Mouse (Mus musculus): ENCODE data around the gene Sapcd2. TPM values are rescaled to one million over a fixed set of nuclear protein-coding genes. Genes with fewer than 3 reads are reported as not detected.

The Sapcd2 gene
- polyA plus RNA-seq, 1 experiment, result 6.3 TPM

GRCm38 (mm10) chr2:25350701-25351100 is 21.4 kb upstream of the Sapcd2 start:
- whole genome bisulfite sequencing, result 92% methylated on average over 3 of the region's 3 CpGs
- no peak overlapping the region for H3K4me3 ChIP-seq (replicated peaks; ENCODE audit: extremely low read depth, low read depth, low read length)
- TF ChIP-seq CTCF (IDR thresholded peaks at IDR 0.05; ENCODE audit: insufficient read depth, low read length) (no peak), POLR2A (IDR thresholded peaks at IDR 0.05; ENCODE audit: borderline replicate concordance, extremely low read depth, low read depth, low read length) (no peak)
- peaks cover 2% of the 10 kb centered on the region; the same call in 1 of the 2 replicates for H3K4me1 ChIP-seq (ENCODE audit: control insufficient read depth, insufficient read depth, low read length)
- DNase-seq, result no peak

- TF ChIP-seq POLR2A (IDR thresholded peaks at IDR 0.05; ENCODE audit: borderline replicate concordance, extremely low read depth, low read depth, low read length), result no peak
- TF ChIP-seq CTCF (IDR thresholded peaks at IDR 0.05; ENCODE audit: insufficient read depth, low read length), result no peak
- Histone ChIP-seq H3K4me3 (replicated peaks; ENCODE audit: extremely low read depth, low read depth, low read length) (no peak overlapping the region), H3K4me1 (ENCODE audit: control insufficient read depth, insufficient read depth, low read length) (peaks cover 9% of the 10 kb centered on the region; the same call in 1 of the 2 replicates)
- WGBS, result 86% methylated on average over 6 of the region's 6 CpGs
- no peak for DNase-seq
Observed at GRCm38 (mm10) chr2:25354211-25354610, 17.9 kb upstream of the Sapcd2 start.

GRCm38 (mm10) chr2:25355419-25356066 is 16.6 kb upstream of the Sapcd2 start:
- TF ChIP-seq POLR2A (IDR thresholded peaks at IDR 0.05; ENCODE audit: borderline replicate concordance, extremely low read depth, low read depth, low read length) (no peak), CTCF (IDR thresholded peaks at IDR 0.05; ENCODE audit: insufficient read depth, low read length) (no peak)
- WGBS, result 37% methylated on average over 18 of the region's 18 CpGs
- Histone ChIP-seq H3K4me3 (replicated peaks; ENCODE audit: extremely low read depth, low read depth, low read length) (peak overlapping the region; percentile 71), H3K4me1 (ENCODE audit: control insufficient read depth, insufficient read depth, low read length) (peaks cover 9% of the 10 kb centered on the region; the same call in 1 of the 2 replicates)
- no peak for DNase-seq

GRCm38 (mm10) chr2:25356208-25357079 is 15.7 kb upstream of the Sapcd2 start, which contains the start of gene Dpp7:
Dpp7 (minus strand) TSS chr2:25356359.
- peak; percentile 73 for DNase-seq
- Histone ChIP-seq H3K4me1 (ENCODE audit: control insufficient read depth, insufficient read depth, low read length) (peaks cover 9% of the 10 kb centered on the region; the same call in 1 of the 2 replicates), H3K4me3 (replicated peaks; ENCODE audit: extremely low read depth, low read depth, low read length) (peak within 1 kb of the TSS; percentile 71)
- TF ChIP-seq CTCF (IDR thresholded peaks at IDR 0.05; ENCODE audit: insufficient read depth, low read length) (no peak), POLR2A (IDR thresholded peaks at IDR 0.05; ENCODE audit: borderline replicate concordance, extremely low read depth, low read depth, low read length) (peak; percentile 64; the same call in 1 of the 2 replicates)
- WGBS, result 3% methylated on average over 13 of the region's 13 CpGs

- no peak for DNase-seq
- H3K4me1 ChIP-seq (ENCODE audit: control insufficient read depth, insufficient read depth, low read length), result peaks cover 24% of the 10 kb centered on the region
- no peak overlapping the region for H3K4me3 ChIP-seq (replicated peaks; ENCODE audit: extremely low read depth, low read depth, low read length)
- WGBS, result 70% methylated on average over 4 of the region's 4 CpGs
- TF ChIP-seq CTCF (IDR thresholded peaks at IDR 0.05; ENCODE audit: insufficient read depth, low read length) (no peak), POLR2A (IDR thresholded peaks at IDR 0.05; ENCODE audit: borderline replicate concordance, extremely low read depth, low read depth, low read length) (no peak)
Observed at GRCm38 (mm10) chr2:25359848-25360247, 12.3 kb upstream of the Sapcd2 start.

GRCm38 (mm10) chr2:25363478-25364178 is 8.5 kb upstream of the Sapcd2 start:
- TF ChIP-seq POLR2A (IDR thresholded peaks at IDR 0.05; ENCODE audit: borderline replicate concordance, extremely low read depth, low read depth, low read length) (no peak), CTCF (IDR thresholded peaks at IDR 0.05; ENCODE audit: insufficient read depth, low read length) (no peak)
- peaks cover 15% of the 10 kb centered on the region for H3K4me1 ChIP-seq (ENCODE audit: control insufficient read depth, insufficient read depth, low read length)
- H3K4me3 ChIP-seq (replicated peaks; ENCODE audit: extremely low read depth, low read depth, low read length), result peak overlapping the region; percentile 8
- WGBS, result 39% methylated on average over 13 of the region's 13 CpGs
- DNase-seq, result peak; percentile 46

- peak overlapping the region; percentile 7 for H3K4me3 ChIP-seq (replicated peaks; ENCODE audit: extremely low read depth, low read depth, low read length)
- WGBS, result 87% methylated on average over 4 of the region's 4 CpGs
- DNase-seq, result no peak
- TF ChIP-seq POLR2A (IDR thresholded peaks at IDR 0.05; ENCODE audit: borderline replicate concordance, extremely low read depth, low read depth, low read length) (no peak), CTCF (IDR thresholded peaks at IDR 0.05; ENCODE audit: insufficient read depth, low read length) (no peak)
- peaks cover 15% of the 10 kb centered on the region for H3K4me1 ChIP-seq (ENCODE audit: control insufficient read depth, insufficient read depth, low read length)
Observed at GRCm38 (mm10) chr2:25364313-25364712, 7.8 kb upstream of the Sapcd2 start.

- H3K4me1 ChIP-seq (ENCODE audit: control insufficient read depth, insufficient read depth, low read length), result peaks cover 15% of the 10 kb centered on the region
- WGBS, result 37% methylated on average over 9 of the region's 9 CpGs
- no peak for DNase-seq
- TF ChIP-seq CTCF (IDR thresholded peaks at IDR 0.05; ENCODE audit: insufficient read depth, low read length), result no peak
- no peak for TF ChIP-seq POLR2A (IDR thresholded peaks at IDR 0.05; ENCODE audit: borderline replicate concordance, extremely low read depth, low read depth, low read length)
- H3K4me3 ChIP-seq (replicated peaks; ENCODE audit: extremely low read depth, low read depth, low read length), result peak overlapping the region; percentile 69
Observed at GRCm38 (mm10) chr2:25364761-25365090, 7.4 kb upstream of the Sapcd2 start.

- Histone ChIP-seq H3K4me3 (replicated peaks; ENCODE audit: extremely low read depth, low read depth, low read length) (peak within 1 kb of the TSS; percentile 69), H3K4me1 (ENCODE audit: control insufficient read depth, insufficient read depth, low read length) (peaks cover 15% of the 10 kb centered on the region)
- WGBS, result under 1% methylated on average over 53 of the region's 54 CpGs
- peak; percentile 78 for DNase-seq
- TF ChIP-seq POLR2A (IDR thresholded peaks at IDR 0.05; ENCODE audit: borderline replicate concordance, extremely low read depth, low read depth, low read length) (peak; percentile 93), CTCF (IDR thresholded peaks at IDR 0.05; ENCODE audit: insufficient read depth, low read length) (no peak)
Observed at GRCm38 (mm10) chr2:25365091-25365761, 6.9 kb upstream of the Sapcd2 start, which contains the start of gene Uap1l1. Uap1l1 (minus strand) TSS chr2:25365682.

Measured in lung, adult 2 months (tissue).